Mouse (Mus musculus): ENCODE results near the gene P2rx3.

The P2rx3 gene

GRCm38 (mm10) chr2:84980188-84980587, 57.1 kb downstream of the P2rx3 start, which contains the start of gene Prg2:
TSS of gene Prg2 (plus strand) at chr2:84980461.
- DNase-seq (ENCODE audit: low spot score): no peak

GRCm38 (mm10) chr2:84975580-84975979, 61.7 kb downstream of the P2rx3 start:
- no peak for DNase-seq (ENCODE audit: low spot score)

GRCm38 (mm10) chr2:84967318-84967991, 69.8 kb downstream of the P2rx3 start:
- DNase-seq (ENCODE audit: low spot score): no peak

DNA sequence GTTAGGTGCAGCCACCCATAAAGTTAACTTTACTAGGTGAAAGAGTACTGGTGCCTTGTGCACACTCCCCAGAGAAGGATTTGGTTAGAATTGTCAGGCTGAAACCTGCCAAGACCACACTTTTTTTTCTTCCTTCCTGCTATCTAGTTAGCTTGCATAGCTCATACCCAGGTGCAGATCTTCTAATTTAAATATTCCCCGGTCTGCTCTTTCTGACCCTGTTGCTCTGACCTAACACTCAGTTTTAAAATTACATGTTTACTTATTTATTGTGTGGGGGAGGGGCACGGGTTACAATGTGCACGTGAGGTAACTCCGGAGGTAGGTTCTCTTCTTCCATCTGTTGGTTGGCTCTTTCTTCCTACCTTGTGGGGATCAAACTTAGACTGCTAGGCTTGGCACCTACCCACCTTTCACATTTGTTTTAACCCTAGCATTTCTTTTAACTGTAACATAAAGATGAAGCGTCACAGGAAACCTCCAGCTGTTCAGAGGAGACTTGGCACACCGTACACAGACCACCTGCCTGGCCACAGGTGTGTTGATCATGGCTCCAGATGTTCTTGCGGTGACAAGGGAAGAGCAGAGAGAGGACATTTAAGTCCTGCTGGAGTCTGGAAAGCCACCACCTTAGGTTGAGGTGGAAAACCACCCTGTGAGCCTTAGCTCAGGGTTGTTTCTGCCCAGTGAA, 73.0 kb downstream of the P2rx3 start:
- no peak for DNase-seq (ENCODE audit: low spot score)

- no peak for DNase-seq (ENCODE audit: low spot score)
Observed at GRCm38 (mm10) chr2:84962906-84963507, 74.3 kb downstream of the P2rx3 start.

GRCm38 (mm10) chr2:84961901-84962300, 75.4 kb downstream of the P2rx3 start:
- no peak for DNase-seq (ENCODE audit: low spot score)

DNA sequence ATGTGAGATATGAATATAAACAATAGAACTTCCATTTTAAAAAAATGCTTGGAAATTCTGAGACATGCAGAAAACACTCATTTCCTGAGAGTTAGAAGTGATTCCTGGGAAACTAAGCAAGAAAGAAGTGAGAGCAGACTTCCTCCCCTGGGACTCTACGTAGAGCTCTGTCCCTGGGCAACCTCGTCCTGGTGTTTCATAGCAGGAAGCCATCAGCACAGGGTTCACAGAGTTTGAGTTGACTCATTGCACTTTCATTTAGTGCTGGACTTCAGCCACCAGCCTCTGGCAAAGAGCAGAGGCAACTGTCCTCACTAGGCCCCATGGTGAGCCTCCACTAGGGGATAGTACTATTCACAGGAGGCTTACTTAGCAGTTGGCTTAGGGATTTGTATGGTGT, 76.0 kb downstream of the P2rx3 start:
- no peak for DNase-seq (ENCODE audit: low spot score)

DNA sequence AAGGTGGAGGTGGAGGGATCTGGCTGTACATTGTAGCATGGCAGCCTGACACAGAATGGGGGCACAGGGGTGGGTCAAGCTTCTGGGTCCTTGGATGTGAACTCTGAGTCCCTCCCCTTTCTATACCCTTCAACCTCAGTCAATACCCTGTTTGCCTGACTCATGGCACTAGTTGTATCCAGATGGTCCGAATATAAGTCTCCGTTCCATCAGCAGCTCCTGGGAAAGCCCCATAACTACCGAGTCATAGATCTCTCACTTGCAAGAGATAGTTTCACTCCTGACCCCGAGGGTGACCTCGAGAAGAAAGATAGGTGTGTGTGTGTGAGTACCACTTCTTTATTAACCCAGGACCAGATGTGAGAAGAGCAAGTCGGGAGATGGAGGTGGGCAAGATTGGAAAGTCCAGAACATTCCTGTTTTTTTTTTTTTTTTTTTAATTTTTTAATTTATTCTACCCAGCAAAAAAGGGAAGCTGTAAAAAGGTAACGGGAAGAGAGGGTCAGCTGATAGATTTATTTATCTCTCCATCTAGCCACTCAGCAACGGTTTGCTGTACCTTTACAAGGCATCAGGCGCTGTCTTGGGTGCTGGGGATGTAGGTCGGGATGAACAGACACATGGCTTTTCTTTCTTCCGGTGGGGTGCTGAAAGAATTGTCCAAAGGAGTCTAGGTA, 78.5 kb downstream of the P2rx3 start:
- no peak for DNase-seq (ENCODE audit: low spot score)

- peak; percentile 53 for DNase-seq (ENCODE audit: low spot score)
Observed at GRCm38 (mm10) chr2:84956274-84956673, 81.0 kb downstream of the P2rx3 start.

DNA sequence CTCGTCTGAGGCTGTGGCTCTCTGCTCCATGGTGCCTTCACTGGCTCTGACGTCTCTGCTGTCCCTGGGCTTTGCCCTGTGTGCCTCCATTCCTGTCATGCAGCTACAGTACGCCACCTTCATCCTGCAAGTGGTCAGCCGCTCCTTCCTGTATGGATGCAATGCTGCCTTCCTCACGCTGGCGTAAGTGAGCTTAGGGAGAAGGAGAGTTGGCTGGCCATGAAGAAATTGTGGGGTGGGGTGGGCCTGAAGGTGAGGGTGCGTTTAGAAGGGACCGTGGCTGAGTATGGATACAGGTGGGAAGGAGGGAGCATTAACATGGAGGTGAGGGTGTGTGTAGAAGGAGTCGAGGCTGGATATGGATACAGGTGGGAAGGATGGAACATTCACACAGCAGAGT, 81.8 kb downstream of the P2rx3 start:
- DNase-seq (ENCODE audit: low spot score): no peak

DNA sequence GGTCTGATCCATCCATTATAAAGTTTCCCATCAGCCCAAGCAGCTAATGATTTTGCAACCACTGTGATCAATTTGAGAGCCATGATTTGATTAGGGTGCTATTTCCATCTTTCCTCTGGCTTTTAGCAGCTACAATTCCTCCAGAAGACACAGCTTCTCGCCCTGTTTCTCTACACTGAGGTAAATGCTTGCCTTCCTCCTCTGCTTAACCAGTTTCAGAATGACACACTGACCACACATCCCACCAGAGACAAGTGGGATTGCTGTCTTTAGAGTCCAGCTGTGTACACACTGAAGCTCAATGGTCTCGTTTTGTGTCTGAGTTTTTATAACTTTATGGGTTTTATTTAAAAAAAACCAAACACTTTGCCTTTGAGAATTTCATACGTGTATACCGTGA, 84.6 kb downstream of the P2rx3 start:
- no peak for DNase-seq (ENCODE audit: low spot score)

GRCm38 (mm10) chr2:84952251-84952650, 85.0 kb downstream of the P2rx3 start:
- no peak for DNase-seq (ENCODE audit: low spot score)

DNA sequence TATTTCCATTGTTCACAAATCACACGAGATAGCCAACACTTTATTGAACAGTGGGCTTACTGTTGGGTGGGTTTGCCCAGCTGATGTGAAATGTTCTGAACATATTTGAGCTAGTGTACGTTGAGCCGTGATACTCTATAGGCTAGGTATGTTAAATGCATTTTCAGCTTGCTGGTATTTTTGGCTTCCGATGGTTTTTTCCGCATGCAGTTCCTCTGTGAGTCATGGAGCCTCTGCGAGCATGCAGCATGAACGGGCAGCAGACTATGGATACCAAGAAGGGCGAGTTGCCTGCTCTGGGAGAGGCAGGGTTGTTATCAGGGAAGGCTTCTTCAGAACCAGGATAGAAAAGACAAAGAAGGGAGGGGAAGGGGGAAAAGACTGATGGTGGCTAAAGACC, 86.2 kb downstream of the P2rx3 start:
- no peak for DNase-seq (ENCODE audit: low spot score)

DNA sequence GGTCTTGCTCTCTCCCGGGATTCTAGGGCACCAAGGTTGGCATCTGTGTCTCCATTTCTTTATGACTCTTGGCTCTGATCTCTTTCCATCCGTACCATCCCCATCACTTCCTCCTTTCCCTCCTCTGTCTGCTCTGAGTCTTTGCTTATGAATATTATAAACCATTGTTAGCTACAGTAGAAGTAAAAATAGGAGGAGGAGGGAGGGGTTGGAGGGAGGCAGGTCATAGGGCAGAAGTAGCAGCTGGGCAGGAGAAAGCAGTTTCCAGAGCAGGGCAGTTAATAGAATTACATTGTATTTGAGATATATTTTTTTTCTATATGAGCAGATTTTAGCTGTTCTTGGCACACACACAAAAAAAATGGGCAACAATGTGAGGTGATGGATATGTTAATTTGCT, 88.5 kb downstream of the P2rx3 start:
- no peak for DNase-seq (ENCODE audit: low spot score)

All from layer of hippocampus, adult 11-12 months (tissue).